Mouse (Mus musculus) cerebellum, adult 2 months (tissue): ENCODE measurements around the gene P2rx4. TPM values are rescaled to one million over a fixed set of nuclear protein-coding genes. Genes with fewer than 3 reads are reported as not detected.

Source experiments
- DNase-seq, 2 experiments: peaks; one replicate each; pipeline ENCODE4 v3.0.0; 2021
- H3K27ac ChIP-seq: fragments of 200-500 bp; 2 replicates; pipeline ENCODE4 v1.5.1; 2012; ENCODE audit warnings: low read length, control low read depth, inconsistent platforms; ENCODE audit not compliant: insufficient read depth
- H3K27me3 ChIP-seq: fragments of 200-500 bp; 2 replicates; pipeline ENCODE4 v1.6.1; 2012; ENCODE audit warnings: inconsistent platforms, mild to moderate bottlenecking, low read length, moderate library complexity; ENCODE audit not compliant: control insufficient read depth, insufficient read depth
- H3K4me1 ChIP-seq: fragments of 200-500 bp; 2 replicates; pipeline ENCODE4 v1.6.1; 2011; ENCODE audit warnings: low read length; ENCODE audit not compliant: control insufficient read depth, insufficient read depth
- H3K4me3 ChIP-seq: fragments of 200-500 bp; replicated peaks from 2 replicates; pipeline ENCODE3; 2011; ENCODE audit warnings: mild to moderate bottlenecking, low read depth, low read length, control low read depth; ENCODE audit not compliant: insufficient read depth
- CTCF ChIP-seq: fragments of 200-500 bp; IDR thresholded peaks from 2 replicates; pipeline ENCODE4 v1.5.1; 2011; ENCODE audit warnings: low read depth, mild to moderate bottlenecking, control low read depth, low read length, moderate library complexity, borderline replicate concordance; ENCODE audit not compliant: insufficient read depth
- POLR2A ChIP-seq: fragments of 200-500 bp; IDR thresholded peaks from 2 replicates; pipeline ENCODE4 v1.6.1; 2011; ENCODE audit warnings: low read length, control low read depth, borderline replicate concordance; ENCODE audit not compliant: insufficient read depth
- WGBS: fragments of 180-500 bp; shearing (Covaris S2); methylation state at CpG from one replicate; pipeline ENCODE4 v1.1.7; 2018; 5-methylcytosine and 5-hydroxymethylcytosine counted together
- polyA plus RNA-seq: library from polyadenylated mRNA; depleted of rRNA; stranded (reverse); fragments of >200 nt; gene quantifications from 2 replicates; pipeline ENCODE4 v1.2.3, GENCODE M21; 2012

P2rx4 gene
- polyA plus RNA-seq, 1 experiment, result 42.0 TPM

DNA sequence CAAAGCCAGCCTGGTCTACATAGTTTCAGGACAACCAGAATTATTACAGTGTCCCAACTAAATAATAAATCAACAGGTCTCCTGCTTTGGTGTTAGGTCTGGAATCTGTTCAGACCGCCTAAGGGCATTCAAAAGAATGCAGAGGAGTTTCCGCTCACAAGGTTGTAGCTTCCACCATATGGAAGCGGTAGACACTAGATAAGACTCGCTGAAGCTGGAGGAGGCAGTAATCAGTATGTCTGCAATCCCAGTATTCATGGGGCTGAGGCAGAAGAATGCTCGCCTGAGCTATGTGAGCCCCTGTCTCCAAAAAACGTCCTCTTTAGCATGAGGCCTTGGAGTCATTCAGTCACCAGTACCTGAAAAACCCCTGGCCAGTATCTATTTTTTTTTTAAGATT, 1.5 kb downstream of the P2rx4 start:
- Histone ChIP-seq H3K27ac (no peak overlapping the region), H3K4me1 (no peaks in the 10 kb centered on the region), H3K4me3 (no peak overlapping the region), H3K27me3 (no peaks in the 10 kb centered on the region)
- TF ChIP-seq POLR2A (no peak), CTCF (no peak)
- no peak for DNase-seq
- WGBS, result 92% methylated on average over 6 of the region's 6 CpGs

DNA sequence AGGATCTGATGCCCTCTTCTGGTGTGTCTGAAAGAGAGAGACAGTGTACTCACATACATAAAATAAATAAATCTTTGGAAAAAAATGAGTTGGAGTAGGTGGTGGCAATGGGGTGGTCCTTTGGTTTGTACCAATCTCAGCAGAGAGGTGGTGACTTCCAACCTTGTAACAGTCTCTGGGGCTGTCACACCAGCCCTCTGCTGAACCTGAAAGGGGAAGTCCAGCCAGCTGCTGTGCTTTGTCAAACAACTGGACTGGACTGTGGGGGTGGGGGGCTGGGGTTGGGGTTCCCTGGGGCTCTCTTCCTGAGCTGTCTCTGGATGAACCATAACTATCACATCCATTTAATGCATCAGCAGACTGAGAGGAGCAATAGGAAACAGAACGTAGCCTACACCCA, 8.4 kb downstream of the P2rx4 start:
- H3K4me1 ChIP-seq, result no peaks in the 10 kb centered on the region
- no peak overlapping the region for H3K27ac ChIP-seq
- H3K27me3 ChIP-seq, result no peaks in the 10 kb centered on the region
- H3K4me3 ChIP-seq, result no peak overlapping the region
- WGBS, result 65% methylated on average over 1 of the region's 1 CpGs
- TF ChIP-seq CTCF, result no peak
- no peak for TF ChIP-seq POLR2A
- no peak for DNase-seq

DNA sequence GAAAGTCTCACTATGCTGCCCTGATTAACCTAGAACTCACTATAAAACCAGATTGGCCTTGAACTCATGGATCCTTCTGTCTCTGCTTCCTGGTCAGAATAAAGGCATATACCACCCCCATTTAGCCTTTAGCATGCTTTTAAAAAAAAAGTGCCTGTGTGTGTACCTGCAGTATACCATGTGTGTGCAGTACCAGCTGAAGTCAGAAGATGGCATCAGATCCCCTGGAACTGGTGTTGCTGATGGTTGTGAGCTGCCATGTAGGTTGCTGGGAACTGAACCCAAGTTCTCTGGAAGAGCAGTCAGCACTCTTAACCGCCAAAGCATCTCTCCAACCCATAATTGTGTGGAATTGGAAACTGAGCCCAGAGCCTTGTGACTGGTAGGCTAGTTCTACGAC, 9.4 kb downstream of the P2rx4 start:
- H3K27ac ChIP-seq, result no peak overlapping the region
- 100% methylated on average over 2 of the region's 2 CpGs for WGBS
- H3K4me3 ChIP-seq, result no peak overlapping the region
- DNase-seq, result no peak
- H3K4me1 ChIP-seq, result no peaks in the 10 kb centered on the region
- H3K27me3 ChIP-seq, result no peaks in the 10 kb centered on the region
- TF ChIP-seq CTCF (no peak), POLR2A (no peak)

DNA sequence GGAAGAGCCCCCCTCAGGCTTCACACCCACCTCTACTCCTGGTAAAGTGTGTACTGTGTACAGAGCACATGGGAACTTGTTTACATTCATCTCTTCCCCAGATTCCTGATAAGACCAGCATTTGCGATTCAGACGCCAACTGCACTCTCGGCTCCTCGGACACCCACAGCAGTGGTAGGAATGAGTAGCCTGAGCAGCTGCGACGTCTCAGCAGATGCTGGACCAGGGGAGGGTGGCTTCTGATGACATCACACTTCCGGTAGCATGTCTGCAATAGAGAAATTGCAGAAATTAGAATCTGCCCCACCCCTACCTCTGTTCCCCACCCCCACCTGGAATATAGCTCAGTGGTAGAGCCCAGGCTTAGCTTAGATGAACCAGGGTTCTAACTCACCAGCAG, 11.1 kb downstream of the P2rx4 start:
- 82% methylated on average over 7 of the region's 7 CpGs for WGBS

DNA sequence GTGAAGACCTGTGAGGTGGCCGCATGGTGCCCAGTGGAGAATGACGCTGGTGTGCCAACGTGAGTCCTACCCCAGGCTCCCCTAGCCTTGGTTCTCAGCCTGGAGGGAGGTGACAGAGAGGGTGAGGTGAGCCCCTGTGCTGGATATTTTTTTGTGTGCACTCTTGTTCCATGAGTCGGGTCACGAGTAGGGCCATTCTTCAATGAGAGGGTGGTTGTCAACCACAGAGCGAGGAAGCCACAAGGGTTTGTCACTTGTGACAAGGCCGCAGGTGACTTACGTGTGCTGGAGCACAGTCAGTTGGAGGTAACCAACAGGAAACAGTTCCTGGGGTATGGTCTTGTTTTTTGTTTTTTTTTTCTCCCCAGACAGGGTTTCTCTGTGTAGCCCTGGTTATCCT, 11.8 kb downstream of the P2rx4 start:
- TF ChIP-seq CTCF (no peak), POLR2A (no peak)
- no peaks in the 10 kb centered on the region for H3K27me3 ChIP-seq
- 91% methylated on average over 8 of the region's 8 CpGs for WGBS
- no peak for DNase-seq
- no peaks in the 10 kb centered on the region for H3K4me1 ChIP-seq
- no peak overlapping the region for H3K27ac ChIP-seq
- no peak overlapping the region for H3K4me3 ChIP-seq

More for the DNA sequence above, 11.1 kb downstream of the P2rx4 start:
- no peaks in the 10 kb centered on the region for H3K4me1 ChIP-seq
- TF ChIP-seq CTCF (no peak), POLR2A (no peak)
- no peak for DNase-seq
- no peaks in the 10 kb centered on the region for H3K27me3 ChIP-seq
- H3K4me3 ChIP-seq, result no peak overlapping the region
- H3K27ac ChIP-seq, result no peak overlapping the region

DNA sequence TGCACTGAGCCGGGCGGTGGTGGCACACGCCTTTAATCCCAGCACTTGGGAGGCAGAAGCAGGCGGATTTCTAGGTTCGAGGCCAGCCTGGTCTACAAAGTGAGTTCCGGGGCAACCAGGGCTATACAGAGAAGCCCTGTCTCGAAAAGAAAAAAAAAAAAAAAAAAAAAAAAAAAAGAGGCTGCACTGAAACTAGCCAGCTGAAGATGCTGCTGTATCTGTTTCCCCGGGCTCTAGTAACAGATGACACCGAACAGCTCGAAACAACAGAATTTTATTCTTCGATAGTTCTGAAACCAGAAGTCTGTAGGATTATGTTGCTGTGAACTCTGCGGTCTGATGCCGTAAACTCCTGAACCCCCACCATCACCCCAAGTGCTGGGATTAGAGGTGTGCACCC, 18.1 kb downstream of the P2rx4 start:
- H3K27me3 ChIP-seq, result no peaks in the 10 kb centered on the region
- 87% methylated on average over 13 of the region's 13 CpGs for WGBS
- peaks cover 14% of the 10 kb centered on the region for H3K4me1 ChIP-seq
- no peak overlapping the region for H3K27ac ChIP-seq
- TF ChIP-seq CTCF (no peak), POLR2A (no peak)
- no peak for DNase-seq
- H3K4me3 ChIP-seq, result no peak overlapping the region

DNA sequence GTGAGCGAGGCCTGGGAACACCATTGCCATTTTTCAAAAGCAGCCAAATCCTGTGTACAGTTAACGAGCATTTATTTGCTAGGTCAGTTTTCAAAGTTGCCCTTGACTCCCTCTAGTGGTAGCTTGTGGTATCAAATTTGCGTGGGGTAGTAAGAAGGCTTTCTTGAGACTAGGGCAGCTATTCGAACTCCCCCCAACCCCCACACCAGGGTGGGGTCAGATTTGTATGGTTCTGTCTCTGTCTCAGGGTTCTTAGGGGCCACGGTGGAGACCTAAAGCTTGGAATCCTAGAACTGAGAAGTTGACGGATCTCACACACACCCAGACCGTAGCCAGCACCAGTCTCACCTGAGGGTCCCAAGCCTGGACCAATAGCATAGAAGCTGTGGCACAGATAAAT, 18.7 kb downstream of the P2rx4 start:
- H3K27ac ChIP-seq, result no peak overlapping the region
- no peak overlapping the region for H3K4me3 ChIP-seq
- 11% methylated on average over 7 of the region's 7 CpGs for WGBS
- H3K27me3 ChIP-seq, result no peaks in the 10 kb centered on the region
- DNase-seq, result peak; percentile 75 to 80
- peaks cover 14% of the 10 kb centered on the region for H3K4me1 ChIP-seq
- peak; percentile 72 for TF ChIP-seq CTCF
- no peak for TF ChIP-seq POLR2A

DNA sequence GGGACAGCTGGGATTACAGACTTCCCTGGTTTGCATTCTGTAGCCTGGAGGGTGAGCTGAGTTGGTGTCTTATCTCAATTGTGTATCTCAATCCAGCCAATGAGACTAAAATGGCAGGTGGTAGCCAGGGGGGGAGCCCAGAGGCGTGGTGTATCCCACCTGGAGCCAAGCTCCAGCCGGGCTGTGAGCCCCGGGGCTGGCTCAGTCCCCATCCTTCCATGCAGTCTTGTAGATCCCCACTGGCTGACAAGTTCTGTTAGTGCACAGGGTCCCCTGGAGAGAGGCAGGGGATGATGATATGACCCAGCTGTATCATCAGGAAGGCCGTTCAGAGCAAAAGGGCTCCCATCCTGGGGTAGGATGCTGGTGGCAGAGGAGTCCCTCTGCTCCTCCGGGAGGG, 19.3 kb downstream of the P2rx4 start:
- peak overlapping the region; percentile 49 for H3K27ac ChIP-seq
- 31% methylated on average over 5 of the region's 5 CpGs for WGBS
- peaks cover 14% of the 10 kb centered on the region for H3K4me1 ChIP-seq
- DNase-seq, result peak; percentile 34 to 40
- TF ChIP-seq POLR2A (no peak), CTCF (no peak)
- no peaks in the 10 kb centered on the region for H3K27me3 ChIP-seq
- no peak overlapping the region for H3K4me3 ChIP-seq

DNA sequence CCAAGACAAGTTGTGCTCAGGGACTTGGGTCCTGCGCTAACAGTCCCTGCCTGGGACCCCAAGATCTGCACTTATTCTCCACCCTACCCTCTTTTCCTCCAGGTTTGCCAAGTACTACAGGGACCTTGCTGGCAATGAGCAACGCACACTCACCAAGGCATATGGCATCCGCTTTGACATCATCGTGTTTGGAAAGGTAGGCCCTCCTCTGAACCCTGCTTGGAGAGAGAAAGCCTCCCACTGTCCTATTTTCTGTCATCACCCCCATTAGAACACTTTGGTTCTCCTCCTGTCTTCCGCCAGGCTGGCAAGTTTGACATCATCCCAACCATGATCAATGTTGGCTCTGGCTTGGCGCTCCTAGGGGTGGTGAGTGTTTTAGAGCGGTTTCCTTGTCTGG, 19.8 kb downstream of the P2rx4 start:
- no peak overlapping the region for H3K4me3 ChIP-seq
- H3K27me3 ChIP-seq, result no peaks in the 10 kb centered on the region
- TF ChIP-seq CTCF, result no peak
- no peak for TF ChIP-seq POLR2A
- peak overlapping the region; percentile 49 for H3K27ac ChIP-seq
- peaks cover 14% of the 10 kb centered on the region for H3K4me1 ChIP-seq
- peak; percentile 47 to 71 for DNase-seq
- WGBS, result 43% methylated on average over 7 of the region's 7 CpGs
